Mouse (Mus musculus): Measurements from ENCODE around the gene Mlph.
A peak's percentile ranks its signal among the peaks of the same experiment; 100 is the strongest.

GRCm38 (mm10) chr1:90928575-90928934 lies 13.7 kb downstream of the Mlph start:
- TF ChIP-seq POLR2A (IDR thresholded peaks at IDR 0.05; ENCODE audit: insufficient read depth, low read length) (no peak), CTCF (IDR thresholded peaks at IDR 0.05; ENCODE audit: low read depth, low read length) (peak; percentile 54)
